Mouse (Mus musculus): ENCODE measurements around the gene Babam1.

- TF ChIP-seq CTCF (IDR thresholded peaks at IDR 0.05; ENCODE audit: low read depth, low read length) (no peak), POLR2A (IDR thresholded peaks at IDR 0.05; ENCODE audit: insufficient read depth, low read length) (no peak)
Measured at GRCm38 (mm10) chr8:71392871-71393270, 3.8 kb upstream of the Babam1 start.
